Mouse (Mus musculus): Measurements from ENCODE around the gene Adprhl2.

The Adprhl2 gene

GRCm38 (mm10) chr4:126321111-126321853 lies at the start of gene Adprhl2:
Adprhl2 (minus strand) TSS chr4:126321703.
- peak; percentile 99 for DNase-seq (ENCODE audit: low spot score)

- DNase-seq (ENCODE audit: low spot score), result no peak
Measured at GRCm38 (mm10) chr4:126360069-126360468, 38.6 kb upstream of the Adprhl2 start.

- DNase-seq (ENCODE audit: low spot score), result no peak
Measured at GRCm38 (mm10) chr4:126343451-126343850, 21.9 kb upstream of the Adprhl2 start.

GRCm38 (mm10) chr4:126339461-126339860 lies 18.0 kb upstream of the Adprhl2 start:
- DNase-seq (ENCODE audit: low spot score), result no peak

GRCm38 (mm10) chr4:126332358-126332757 lies 10.9 kb upstream of the Adprhl2 start:
- DNase-seq (ENCODE audit: low spot score), result no peak

- no peak for DNase-seq (ENCODE audit: low spot score)
Measured at GRCm38 (mm10) chr4:126331751-126332150, 10.2 kb upstream of the Adprhl2 start.

GRCm38 (mm10) chr4:126330295-126330694 lies 8.8 kb upstream of the Adprhl2 start:
- no peak for DNase-seq (ENCODE audit: low spot score)

- no peak for DNase-seq (ENCODE audit: low spot score)
Measured at GRCm38 (mm10) chr4:126326036-126326435, 4.5 kb upstream of the Adprhl2 start.

GRCm38 (mm10) chr4:126325281-126325861 lies 3.9 kb upstream of the Adprhl2 start, which contains the start of gene Tekt2:
Tekt2 (minus strand) TSS chr4:126325688.
- no peak for DNase-seq (ENCODE audit: low spot score)

- no peak for DNase-seq (ENCODE audit: low spot score)
Measured at GRCm38 (mm10) chr4:126324861-126325260, 3.4 kb upstream of the Adprhl2 start.

- DNase-seq (ENCODE audit: low spot score), result no peak
Measured at GRCm38 (mm10) chr4:126322646-126323045, 1.1 kb upstream of the Adprhl2 start.

- no peak for DNase-seq (ENCODE audit: low spot score)
Measured at GRCm38 (mm10) chr4:126321854-126322511, 480 bp upstream of the Adprhl2 start.

- no peak for DNase-seq (ENCODE audit: low spot score)
Measured at GRCm38 (mm10) chr4:126319806-126320205, 1.7 kb downstream of the Adprhl2 start.

- no peak for DNase-seq (ENCODE audit: low spot score)
Measured at GRCm38 (mm10) chr4:126316443-126317040, 5.0 kb downstream of the Adprhl2 start.

GRCm38 (mm10) chr4:126315931-126316330 lies 5.6 kb downstream of the Adprhl2 start:
- DNase-seq (ENCODE audit: low spot score), result no peak

GRCm38 (mm10) chr4:126314393-126314792 lies 7.1 kb downstream of the Adprhl2 start:
- no peak for DNase-seq (ENCODE audit: low spot score)

- DNase-seq (ENCODE audit: low spot score), result no peak
Measured at GRCm38 (mm10) chr4:126313202-126313601, 8.3 kb downstream of the Adprhl2 start.

GRCm38 (mm10) chr4:126311566-126312200 lies 9.8 kb downstream of the Adprhl2 start:
- no peak for DNase-seq (ENCODE audit: low spot score)

- DNase-seq (ENCODE audit: low spot score), result no peak
Measured at GRCm38 (mm10) chr4:126310344-126310743, 11.2 kb downstream of the Adprhl2 start.

GRCm38 (mm10) chr4:126309922-126310309 lies 11.6 kb downstream of the Adprhl2 start:
- no peak for DNase-seq (ENCODE audit: low spot score)

- no peak for DNase-seq (ENCODE audit: low spot score)
Measured at GRCm38 (mm10) chr4:126309211-126309921, 12.1 kb downstream of the Adprhl2 start.

GRCm38 (mm10) chr4:126306827-126307226 lies 14.7 kb downstream of the Adprhl2 start:
- no peak for DNase-seq (ENCODE audit: low spot score)

All from urinary bladder, postnatal 10 days (tissue).